In the genomic region with DNA sequence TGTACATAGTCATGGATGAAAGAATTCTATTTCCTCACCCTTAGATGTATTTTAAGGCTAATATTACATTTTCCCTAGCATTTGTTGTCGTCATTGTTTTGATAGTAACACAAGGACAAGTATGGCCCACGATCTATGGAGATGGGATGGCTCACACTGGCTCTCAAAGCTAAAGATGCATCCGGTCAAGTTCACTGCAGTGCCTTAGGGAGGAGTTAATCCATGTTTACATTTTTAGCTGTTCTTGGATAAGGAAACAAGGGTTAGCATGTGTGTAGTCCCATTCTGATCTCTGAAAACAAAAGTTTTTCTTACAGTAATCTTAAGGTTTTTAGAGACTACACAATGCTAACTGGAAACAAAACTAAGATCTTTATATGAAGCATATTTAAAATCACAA, we compare ENCODE assay signal across 29 mouse cellular contexts. TPM values are rescaled to one million over a fixed set of nuclear protein-coding genes. Genes with fewer than 3 reads are reported as not detected.
DNase-seq lines count a peak whose midpoint lies in the region; ATAC-seq and TF ChIP-seq lines count a peak whose summit lies in the region.
"Had no signal": no experiment of that assay in that cellular context is flagged by ENCODE, and none has a peak within 500 bp of the region (broad histone marks: within the 10 kb centered on the region; RNA-seq: fewer than 3 reads in every experiment).

No protein-coding gene starts in this region.

- no peaks in the 10 kb centered on the region for H3K27me3 ChIP-seq in lung, embryonic 14.5 days (ENCODE audit: insufficient read depth, low read length)
- no peaks in the 10 kb centered on the region for H3K27me3 ChIP-seq in erythroblast, embryonic 14.5 days (ENCODE audit: control insufficient read depth)
- no peaks in the 10 kb centered on the region for H3K27me3 ChIP-seq in liver, embryonic 14.5 days (ENCODE audit: control insufficient read depth, insufficient read depth, low read length)
- H3K27me3 ChIP-seq in liver, postnatal 0 days (ENCODE audit: insufficient read depth, low read length), result no peaks in the 10 kb centered on the region
- no peaks in the 10 kb centered on the region for H3K27me3 ChIP-seq in forebrain, embryonic 11.5 days (ENCODE audit: control insufficient read depth, insufficient read depth, low read length)
- H3K27me3 ChIP-seq in forebrain, embryonic 12.5 days, result no peaks in the 10 kb centered on the region
- H3K27me3 ChIP-seq: embryonic facial prominence, embryonic 13.5 days; forebrain, embryonic 13.5 days; heart, embryonic 12.5 days; heart, embryonic 15.5 days; hindbrain, embryonic 13.5 days had no signal

- H3K4me1 ChIP-seq in lung, embryonic 14.5 days (ENCODE audit: insufficient read depth), result no peaks in the 10 kb centered on the region
- H3K4me1 ChIP-seq in erythroblast, embryonic 14.5 days (ENCODE audit: control insufficient read depth), result peaks cover 69% of the 10 kb centered on the region
- H3K4me1 ChIP-seq in liver, embryonic 14.5 days (replicated peaks; ENCODE audit: control insufficient read depth in 2 of 2, insufficient read depth in 2 of 2, low read length in 1 of 2), result peaks cover 23 to 38% of the 10 kb centered on the region in 2 experiments
- H3K4me1 ChIP-seq in liver, postnatal 0 days (ENCODE audit: insufficient read depth), result peaks cover 22% of the 10 kb centered on the region
- H3K4me1 ChIP-seq in forebrain, embryonic 11.5 days (replicated peaks; ENCODE audit: control insufficient read depth, insufficient read depth, low read length), result no peaks in the 10 kb centered on the region
- H3K4me1 ChIP-seq in forebrain, embryonic 12.5 days, result 0 out of 2 replicates have a peak, but pooled peaks cover 4% of the 10 kb centered on the region
- H3K4me1 ChIP-seq: embryonic facial prominence, embryonic 10.5 days; embryonic facial prominence, embryonic 13.5 days; forebrain, embryonic 13.5 days had no signal

- H3K9me3 ChIP-seq in lung, embryonic 14.5 days (ENCODE audit: low read depth, low read length), result no peaks in the 10 kb centered on the region
- H3K9me3 ChIP-seq in erythroblast, embryonic 14.5 days (ENCODE audit: control insufficient read depth, low read length), result no peaks in the 10 kb centered on the region
- no peaks in the 10 kb centered on the region for H3K9me3 ChIP-seq in liver, embryonic 14.5 days (ENCODE audit: control insufficient read depth, low read length)
- no peaks in the 10 kb centered on the region for H3K9me3 ChIP-seq in liver, postnatal 0 days (ENCODE audit: low read length)
- H3K9me3 ChIP-seq in forebrain, embryonic 11.5 days (ENCODE audit: control insufficient read depth, low read length), result no peaks in the 10 kb centered on the region
- no peaks in the 10 kb centered on the region for H3K9me3 ChIP-seq in forebrain, embryonic 12.5 days
- H3K9me3 ChIP-seq: embryonic facial prominence, embryonic 10.5 days; embryonic facial prominence, embryonic 13.5 days; forebrain, embryonic 13.5 days; heart, embryonic 12.5 days; heart, embryonic 15.5 days; hindbrain, embryonic 10.5 days; hindbrain, embryonic 13.5 days had no signal

- no peak for TF ChIP-seq EP300 in liver, embryonic 14.5 days (IDR thresholded peaks at IDR 0.05; ENCODE audit: low read depth)
- no peak for TF ChIP-seq EP300 in liver, postnatal 0 days (IDR thresholded peaks at IDR 0.05; ENCODE audit: low read depth)

- peaks cover 10% of the 10 kb centered on the region for H3K36me3 ChIP-seq in lung, embryonic 14.5 days (ENCODE audit: insufficient read depth)
- peaks cover 66% of the 10 kb centered on the region for H3K36me3 ChIP-seq in erythroblast, embryonic 14.5 days (ENCODE audit: control insufficient read depth)
- H3K36me3 ChIP-seq in liver, embryonic 14.5 days (replicated peaks; ENCODE audit: control insufficient read depth, insufficient read depth, low read depth), result peaks cover 7% of the 10 kb centered on the region
- H3K36me3 ChIP-seq in liver, postnatal 0 days (replicated peaks; ENCODE audit: insufficient read depth, low read length), result peaks cover 20% of the 10 kb centered on the region
- no peaks in the 10 kb centered on the region for H3K36me3 ChIP-seq in forebrain, embryonic 11.5 days (ENCODE audit: control insufficient read depth, insufficient read depth, low read length)
- peaks cover 12% of the 10 kb centered on the region for H3K36me3 ChIP-seq in forebrain, embryonic 12.5 days (replicated peaks)
- H3K36me3 ChIP-seq: heart, embryonic 12.5 days; heart, embryonic 15.5 days had no signal

- no peak overlapping the region for H3K4me2 ChIP-seq in lung, embryonic 14.5 days
- peak overlapping the region; percentile 40 for H3K4me2 ChIP-seq in liver, embryonic 14.5 days (ENCODE audit: low read depth)
- H3K4me2 ChIP-seq in liver, postnatal 0 days (ENCODE audit: low read depth, low read length), result no peak overlapping the region
- H3K4me2 ChIP-seq in forebrain, embryonic 11.5 days (ENCODE audit: low read depth, low read length, severe bottlenecking), result no peak overlapping the region
- no peak overlapping the region for H3K4me2 ChIP-seq in forebrain, embryonic 12.5 days
- H3K4me2 ChIP-seq: embryonic facial prominence, embryonic 13.5 days; forebrain, embryonic 13.5 days; heart, embryonic 12.5 days; heart, embryonic 15.5 days; hindbrain, embryonic 13.5 days had no signal

- H3K27ac ChIP-seq in lung, embryonic 14.5 days (ENCODE audit: low read depth), result no peak overlapping the region
- peak overlapping the region; percentile 70 for H3K27ac ChIP-seq in liver, embryonic 14.5 days
- peak overlapping the region; percentile 56; the same call in 1 of the 2 replicates for H3K27ac ChIP-seq in liver, postnatal 0 days (ENCODE audit: low read depth)
- no peak overlapping the region for H3K27ac ChIP-seq in forebrain, embryonic 11.5 days (ENCODE audit: low read depth, low read length)
- H3K27ac ChIP-seq in forebrain, embryonic 12.5 days, result no peak overlapping the region
- H3K27ac ChIP-seq: embryonic facial prominence, embryonic 10.5 days; embryonic facial prominence, embryonic 13.5 days; forebrain, embryonic 13.5 days; gastrocnemius, adult 2 months; heart, adult 2 months; heart, embryonic 15.5 days; hindbrain, embryonic 10.5 days; hindbrain, embryonic 13.5 days; hindbrain, postnatal 0 days had no signal

- 0 out of 2 replicates have a peak, but pooled peaks have one; percentile 52 for ATAC-seq in lung, embryonic 14.5 days (ENCODE audit: insufficient read depth)
- peak; percentile 42; the same call in 1 of the 2 replicates for ATAC-seq in liver, embryonic 14.5 days (ENCODE audit: insufficient read depth)
- ATAC-seq in liver, postnatal 0 days, result peak; percentile 44
- ATAC-seq in forebrain, embryonic 11.5 days (replicated peaks; ENCODE audit: low FRiP score), result no peak
- no peak for ATAC-seq in forebrain, embryonic 12.5 days (ENCODE audit: low FRiP score)
- ATAC-seq: forebrain, embryonic 13.5 days; hindbrain, postnatal 0 days had no signal

- no peak for DNase-seq in lung, embryonic 14.5 days
- DNase-seq in lung, postnatal 14 days, result no peak
- DNase-seq in liver, embryonic 14.5 days (ENCODE audit: low read depth in 3 of 3, low spot score in 3 of 3), result no peak
- peak; percentile 7 for DNase-seq in liver, postnatal 0 days
- no peak for DNase-seq in forebrain, embryonic 11.5 days (ENCODE audit: low spot score)
- DNase-seq in heart, adult 18-20 months, result no peak
- DNase-seq: adrenal gland, adult 8-10 months; adrenal gland, postnatal 25 days; cerebellum, adult 11-12 months; cerebellum, adult 8-10 months; cerebellum, postnatal 10 days; cerebellum, postnatal 36 days; embryo, embryonic 11 days; forebrain, postnatal 0 days; gastrocnemius, adult 2 months; gastrocnemius, postnatal 14 days; heart, adult 2 months; heart, postnatal 10 days; heart, postnatal 36 days had no signal

- 48% methylated on average over 3 of the region's 3 CpGs for WGBS in lung, embryonic 14.5 days
- WGBS in liver, embryonic 14.5 days (ENCODE audit: insufficient replicate concordance), result 69% methylated on average over 3 of the region's 3 CpGs
- 70% methylated on average over 3 of the region's 3 CpGs for WGBS in liver, postnatal 0 days (ENCODE audit: insufficient replicate concordance)
- 93% methylated on average over 3 of the region's 3 CpGs for WGBS in forebrain, embryonic 11.5 days
- WGBS in forebrain, embryonic 12.5 days, result 88% methylated on average over 3 of the region's 3 CpGs

- H3K9ac ChIP-seq in lung, embryonic 14.5 days, result no peak overlapping the region
- no peak overlapping the region; the same call in 1 of the 2 replicates for H3K9ac ChIP-seq in liver, embryonic 14.5 days (replicated peaks)
- no peak overlapping the region for H3K9ac ChIP-seq in liver, postnatal 0 days (replicated peaks)
- H3K9ac ChIP-seq in forebrain, embryonic 11.5 days (ENCODE audit: low read length), result no peak overlapping the region
- no peak overlapping the region for H3K9ac ChIP-seq in forebrain, embryonic 12.5 days
- H3K9ac ChIP-seq: embryonic facial prominence, embryonic 13.5 days; forebrain, embryonic 13.5 days; forebrain, postnatal 0 days; heart, embryonic 12.5 days; heart, embryonic 15.5 days; hindbrain, embryonic 13.5 days had no signal

- no peak overlapping the region for H3K4me3 ChIP-seq in lung, embryonic 14.5 days (ENCODE audit: low read depth, low read length)
- H3K4me3 ChIP-seq in erythroblast, embryonic 14.5 days (replicated peaks), result peak overlapping the region; percentile 8
- H3K4me3 ChIP-seq in liver, embryonic 14.5 days (ENCODE audit: insufficient read depth in 1 of 2, low read depth in 2 of 2, low read length in 2 of 2), result no peak overlapping the region
- no peak overlapping the region for H3K4me3 ChIP-seq in liver, postnatal 0 days (ENCODE audit: low read depth, low read length)
- H3K4me3 ChIP-seq in forebrain, embryonic 11.5 days (ENCODE audit: low read depth, low read length), result no peak overlapping the region
- H3K4me3 ChIP-seq in forebrain, embryonic 12.5 days (replicated peaks), result no peak overlapping the region
- H3K4me3 ChIP-seq: embryonic facial prominence, embryonic 10.5 days; embryonic facial prominence, embryonic 13.5 days; forebrain, embryonic 13.5 days; gastrocnemius, adult 2 months; heart, adult 2 months; heart, embryonic 12.5 days; heart, embryonic 15.5 days; hindbrain, embryonic 10.5 days; hindbrain, embryonic 13.5 days had no signal

- no peak for TF ChIP-seq CTCF in lung, embryonic 14.5 days (IDR thresholded peaks at IDR 0.05; ENCODE audit: low read depth)
- no peak for TF ChIP-seq CTCF in liver, embryonic 14.5 days (IDR thresholded peaks at IDR 0.05; ENCODE audit: low read depth)
- no peak for TF ChIP-seq CTCF in liver, postnatal 0 days (IDR thresholded peaks at IDR 0.05; ENCODE audit: low read depth)

RNA-seq across cellular contexts. Expression of gene C2cd5, which starts 32.3 kb away (rescaled TPM):
- 25.3 and 26.7 TPM in 2 replicates for polyA plus RNA-seq in lung, embryonic 14.5 days (2014; fragmentation: Nextera tagmentation; extraction: Ambion mirVana)
- polyA plus RNA-seq in erythroblast, embryonic 14.5 days (2012), result 3.7 and 4.5 TPM in 2 replicates
- 12.2 and 16.5 TPM in 2 replicates for polyA plus RNA-seq in liver, embryonic 14.5 days (2012; rRNA removed)
- 14.1 and 14.4 TPM in 2 replicates for polyA plus RNA-seq in liver, embryonic 14.5 days (2014; fragmentation: Nextera tagmentation; extraction: Ambion mirVana)
- 7.2 and 7.9 TPM in 2 replicates for polyA plus RNA-seq in liver, postnatal 0 days (2015; fragmentation: Nextera tagmentation; extraction: Ambion mirVana)
- polyA plus RNA-seq in forebrain, embryonic 11.5 days (2014; fragmentation: Nextera tagmentation; extraction: Ambion mirVana), result 34.4 and 37.5 TPM in 2 replicates
- 44.6 and 46.0 TPM in 2 replicates for polyA plus RNA-seq in forebrain, embryonic 12.5 days (2016; fragmentation: Nextera tagmentation; extraction: Ambion mirVana)
- 10 to 100 TPM; 11.0 to 14.5 TPM for total RNA-seq in heart, adult 18-20 months (2021)

Comparison
In these comparisons a context has a peak if more than half of its experiments do, and no peak if none do; other contexts are left out.
1. ATAC-seq: peak in lung, embryonic 14.5 days (single experiment), liver, embryonic 14.5 days (single experiment) and liver, postnatal 0 days (single experiment); none in forebrain, embryonic 11.5 days (single experiment) and forebrain, embryonic 12.5 days (single experiment).
2. H3K27ac ChIP-seq: peak in liver, embryonic 14.5 days (single experiment) and liver, postnatal 0 days (single experiment); none in lung, embryonic 14.5 days (single experiment), forebrain, embryonic 11.5 days (single experiment) and forebrain, embryonic 12.5 days (single experiment).